Mouse (Mus musculus) brain, embryonic 14.5 days (tissue): ENCODE measurements around the gene Slc35c2.

Experiments
- CTCF ChIP-seq: fragments of 200-500 bp; IDR thresholded peaks from 2 replicates; pipeline ENCODE4 v1.5.1; 2012; ENCODE audit warnings: inconsistent platforms, mild to moderate bottlenecking, moderate library complexity, borderline replicate concordance; ENCODE audit not compliant: insufficient read depth, insufficient read length; ENCODE audit errors: extremely low read depth
- POLR2A ChIP-seq: fragments of 200-500 bp; IDR thresholded peaks from 2 replicates; pipeline ENCODE4 v1.6.1; 2012; ENCODE audit warnings: mild to moderate bottlenecking, inconsistent platforms, borderline replicate concordance; ENCODE audit not compliant: poor library complexity, insufficient read depth, insufficient read length, severe bottlenecking; ENCODE audit errors: extremely low read depth

- TF ChIP-seq POLR2A (no peak), CTCF (no peak)
These were observed 23.3 kb upstream of the Slc35c2 start for GRCm38 (mm10) chr2:165310818-165311425.
